Mouse (Mus musculus) C2C12 (cell line): ENCODE measurements around the gene Ttc30a2.

ENCODE experiments used
- CEBPB ChIP-seq: IDR thresholded peaks from one replicate; pipeline ENCODE4 v1.6.1; 2011; ENCODE audit warnings: low read depth, mild to moderate bottlenecking, control low read depth, moderate library complexity
- CTCF ChIP-seq: IDR thresholded peaks from one replicate; pipeline ENCODE4 v1.5.1; 2011; ENCODE audit not compliant: control insufficient read depth, insufficient read depth, insufficient read length
- FOSL1 ChIP-seq: IDR thresholded peaks from one replicate; pipeline ENCODE4 v1.8.0; 2011; ENCODE audit warnings: mild to moderate bottlenecking, low read length; ENCODE audit not compliant: poor library complexity, insufficient read depth, severe bottlenecking
- MYOG ChIP-seq: IDR thresholded peaks from one replicate; pipeline ENCODE4 v1.6.1; 2011; ENCODE audit not compliant: control insufficient read depth, insufficient read length; ENCODE audit errors: extremely low read depth
- USF1 ChIP-seq: IDR thresholded peaks from one replicate; pipeline ENCODE4 v1.6.1; 2011; ENCODE audit warnings: low read depth, mild to moderate bottlenecking, control low read depth, moderate library complexity

- TF ChIP-seq USF1 (no peak), CTCF (no peak), MYOG (no peak), FOSL1 (no peak), CEBPB (no peak)
Observed at GRCm38 (mm10) chr2:75999636-76000035, 21.7 kb upstream of the Ttc30a2 start.
